ENCODE assay signal across 32 mouse cellular contexts in genomic region chr16:92889537-92889936, GRCm38 (mm10).
"Had no signal": no experiment of that assay in that cellular context is flagged by ENCODE, and none has a peak within 500 bp of the region (broad histone marks: within the 10 kb centered on the region; RNA-seq: fewer than 3 reads in every experiment).

No protein-coding gene starts in this region.

- DNase-seq: left cerebral cortex, postnatal 4 days; liver; liver, embryonic 13.5 days; liver, postnatal 0 days; lung, adult 2 months; lung, embryonic 14.5 days; lung, postnatal 10 days; lung, postnatal 14 days; lung, postnatal 36 days; lung, postnatal 4 days; midbrain, embryonic 14.5 days had no signal

- H3K4me2 ChIP-seq: limb, embryonic 12.5 days; limb, embryonic 13.5 days; limb, embryonic 15.5 days; liver, embryonic 11.5 days; liver, embryonic 12.5 days; liver, embryonic 13.5 days; liver, embryonic 15.5 days; lung, embryonic 14.5 days; lung, embryonic 15.5 days; midbrain, embryonic 11.5 days; midbrain, embryonic 12.5 days; midbrain, embryonic 13.5 days; midbrain, embryonic 15.5 days; neural tube, embryonic 12.5 days; neural tube, embryonic 13.5 days had no signal

- H3K9ac ChIP-seq: limb, embryonic 12.5 days; limb, embryonic 13.5 days; limb, embryonic 15.5 days; liver, embryonic 12.5 days; liver, embryonic 13.5 days; liver, embryonic 14.5 days; liver, embryonic 15.5 days; liver, postnatal 0 days; lung, embryonic 14.5 days; lung, embryonic 15.5 days; midbrain, embryonic 12.5 days; midbrain, embryonic 13.5 days; midbrain, embryonic 15.5 days; neural tube, embryonic 12.5 days; neural tube, embryonic 13.5 days had no signal

- H3K27me3 ChIP-seq: limb, embryonic 15.5 days; liver, embryonic 13.5 days; lung, embryonic 15.5 days; megakaryocyte, embryonic 14.5 days; midbrain, embryonic 12.5 days; midbrain, embryonic 13.5 days; midbrain, embryonic 15.5 days; neural tube, embryonic 12.5 days; neural tube, embryonic 13.5 days had no signal

- H3K4me1 ChIP-seq: limb, embryonic 12.5 days; limb, embryonic 13.5 days; limb, embryonic 15.5 days; lung, embryonic 15.5 days; midbrain, embryonic 10.5 days; midbrain, embryonic 12.5 days; midbrain, embryonic 13.5 days; midbrain, embryonic 15.5 days; neural tube, embryonic 12.5 days; neural tube, embryonic 13.5 days had no signal

- H3K27ac ChIP-seq: limb, embryonic 10.5 days; limb, embryonic 12.5 days; limb, embryonic 13.5 days; limb, embryonic 15.5 days; liver, embryonic 12.5 days; liver, embryonic 13.5 days; liver, embryonic 14.5 days; liver, embryonic 15.5 days; lung, embryonic 15.5 days; macrophage; midbrain, embryonic 10.5 days; midbrain, embryonic 12.5 days; midbrain, embryonic 13.5 days; midbrain, embryonic 15.5 days; neural tube, embryonic 12.5 days; neural tube, embryonic 13.5 days had no signal

- H3K9me3 ChIP-seq: limb, embryonic 10.5 days; limb, embryonic 12.5 days; limb, embryonic 13.5 days; limb, embryonic 15.5 days; liver, embryonic 12.5 days; liver, embryonic 13.5 days; liver, embryonic 15.5 days; lung, embryonic 15.5 days; megakaryocyte, embryonic 14.5 days; midbrain, embryonic 10.5 days; midbrain, embryonic 12.5 days; midbrain, embryonic 13.5 days; midbrain, embryonic 15.5 days; neural tube, embryonic 12.5 days; neural tube, embryonic 13.5 days had no signal

- H3K4me3 ChIP-seq: limb, embryonic 10.5 days; limb, embryonic 12.5 days; limb, embryonic 13.5 days; limb, embryonic 15.5 days; liver, embryonic 12.5 days; liver, embryonic 13.5 days; liver, embryonic 15.5 days; lung, embryonic 15.5 days; megakaryocyte, embryonic 14.5 days; midbrain, embryonic 10.5 days; midbrain, embryonic 12.5 days; midbrain, embryonic 13.5 days; midbrain, embryonic 15.5 days; myocyte; neural tube, embryonic 12.5 days; neural tube, embryonic 13.5 days had no signal

- H3K36me3 ChIP-seq: limb, embryonic 10.5 days; limb, embryonic 12.5 days; limb, embryonic 13.5 days; limb, embryonic 15.5 days; liver, embryonic 12.5 days; liver, embryonic 13.5 days; liver, embryonic 15.5 days; lung, embryonic 15.5 days; midbrain, embryonic 10.5 days; midbrain, embryonic 12.5 days; midbrain, embryonic 13.5 days; midbrain, embryonic 15.5 days; neural tube, embryonic 12.5 days; neural tube, embryonic 13.5 days had no signal

- ATAC-seq: liver, embryonic 12.5 days; liver, postnatal 0 days; lung, postnatal 0 days; midbrain, embryonic 13.5 days; midbrain, embryonic 15.5 days; midbrain, embryonic 16.5 days had no signal
